Mouse (Mus musculus) embryonic facial prominence, embryonic 10.5 days (tissue): ENCODE results near the gene Sdk1. TPM values are rescaled to one million over a fixed set of nuclear protein-coding genes. Genes with fewer than 3 reads are reported as not detected.

Source experiments
- DNase-seq: peaks from one replicate; pipeline ENCODE4 v3.0.0-alpha.2; 2017; ENCODE audit warnings: low spot score
- H3K27ac ChIP-seq: fragments of 300-500 bp; sonication (generic); replicated peaks from 2 replicates; pipeline ENCODE4 v1.5.1; 2016; ENCODE audit warnings: mild to moderate bottlenecking
- H3K27me3 ChIP-seq: fragments of 300-500 bp; sonication (generic); replicated peaks from 2 replicates; pipeline ENCODE4 v1.6.1; 2016; ENCODE audit warnings: low read depth, mild to moderate bottlenecking; ENCODE audit not compliant: poor library complexity, severe bottlenecking
- H3K36me3 ChIP-seq: fragments of 300-500 bp; sonication (generic); replicated peaks from 2 replicates; pipeline ENCODE4 v1.6.1; 2016; ENCODE audit warnings: mild to moderate bottlenecking, moderate library complexity
- H3K4me1 ChIP-seq: fragments of 300-500 bp; sonication (generic); 2 replicates; pipeline ENCODE4 v1.6.1; 2016
- H3K4me3 ChIP-seq: fragments of 300-500 bp; sonication (generic); 2 replicates; pipeline ENCODE4 v1.5.1; 2016; ENCODE audit warnings: mild to moderate bottlenecking, moderate library complexity
- H3K9me3 ChIP-seq: fragments of 300-500 bp; sonication (generic); 2 replicates; pipeline ENCODE4 v1.6.1; 2016; ENCODE audit warnings: mild to moderate bottlenecking
- WGBS: fragments of 180-500 bp; shearing (Covaris S2); methylation state at CpG from one replicate; pipeline ENCODE4 v1.1.7; 2016; 5-methylcytosine and 5-hydroxymethylcytosine counted together
- polyA plus RNA-seq: library from polyadenylated mRNA; unstranded; fragments of >200 nt; fragmentation: Nextera tagmentation; extraction: Ambion mirVana; gene quantifications from 2 replicates; pipeline ENCODE4 v1.2.1, GENCODE M21; 2016

Gene Sdk1
- polyA plus RNA-seq, 1 experiment from 2014 or later, result 1.1 TPM

DNA sequence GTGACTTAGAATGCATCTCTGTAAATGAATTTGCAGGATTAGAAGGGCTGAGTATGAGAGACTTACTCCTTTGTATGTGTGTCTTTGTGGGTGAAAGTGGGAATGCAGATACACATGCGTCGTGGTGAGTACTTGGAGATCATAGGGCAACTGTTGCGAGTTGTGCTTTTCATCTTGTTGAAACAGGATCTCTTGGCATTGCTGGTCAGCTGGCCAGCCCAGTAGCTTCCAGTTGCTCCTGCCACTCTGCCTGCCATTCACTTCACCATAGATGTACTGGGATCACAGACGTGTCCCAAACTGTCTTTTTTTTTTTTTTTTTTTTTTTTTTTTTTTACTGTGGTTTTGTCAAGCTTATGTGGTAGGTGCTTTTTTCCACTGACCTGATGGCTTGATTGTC, 606.4 kb downstream of the Sdk1 start:
- H3K36me3 ChIP-seq, result no peaks in the 10 kb centered on the region
- H3K9me3 ChIP-seq, result no peaks in the 10 kb centered on the region
- H3K4me3 ChIP-seq, result no peak overlapping the region
- WGBS, result 87% methylated on average over 4 of the region's 4 CpGs
- peaks cover 15% of the 10 kb centered on the region for H3K4me1 ChIP-seq
- H3K27ac ChIP-seq, result no peak overlapping the region
- DNase-seq, result no peak
- H3K27me3 ChIP-seq, result no peaks in the 10 kb centered on the region

DNA sequence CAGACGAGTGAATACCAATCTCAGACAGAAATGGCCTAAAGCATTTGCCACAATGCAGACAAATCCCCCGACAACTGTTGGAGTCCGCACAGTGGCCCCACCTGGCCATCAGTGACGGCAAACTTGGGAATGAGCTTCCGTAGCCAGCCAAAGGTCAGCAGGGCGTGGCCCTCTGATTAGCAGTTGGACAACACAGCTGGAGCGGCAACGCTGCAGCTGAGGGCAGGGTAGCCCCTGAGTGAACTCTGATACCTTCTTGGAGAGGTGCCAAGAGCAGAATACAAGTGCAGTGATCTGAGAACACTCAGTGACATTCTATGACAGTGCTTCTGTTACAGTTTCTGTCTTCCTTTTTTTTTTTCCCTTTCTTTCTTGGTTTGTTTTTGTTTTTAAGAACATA, 610.9 kb downstream of the Sdk1 start:
- 41% methylated on average over 8 of the region's 8 CpGs for WGBS
- Histone ChIP-seq H3K27ac (no peak overlapping the region), H3K36me3 (no peaks in the 10 kb centered on the region), H3K4me1 (peaks cover 27% of the 10 kb centered on the region), H3K27me3 (no peaks in the 10 kb centered on the region), H3K9me3 (no peaks in the 10 kb centered on the region), H3K4me3 (no peak overlapping the region)
- DNase-seq, result peak; percentile 57

DNA sequence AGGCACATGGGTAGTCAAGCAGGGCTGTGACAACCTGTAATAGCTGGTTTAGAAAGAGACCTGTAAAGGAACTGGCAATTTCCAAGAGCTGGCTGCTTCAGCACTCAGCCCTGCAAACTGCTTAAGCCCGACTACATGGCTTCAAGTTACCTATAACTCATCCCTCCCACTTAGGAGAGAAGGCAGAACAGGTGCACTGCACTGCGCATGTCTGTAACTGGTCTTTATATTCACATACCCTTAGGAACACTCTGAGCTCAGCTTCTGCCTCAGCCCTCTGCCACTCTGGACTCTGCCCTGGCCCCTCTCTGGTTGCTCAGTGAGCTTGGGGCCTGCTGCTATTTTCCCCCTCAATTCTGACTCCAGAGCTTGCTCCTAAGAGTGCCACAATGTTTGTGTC, 615.2 kb downstream of the Sdk1 start:
- H3K27ac ChIP-seq, result no peak overlapping the region
- peaks cover 32% of the 10 kb centered on the region for H3K4me1 ChIP-seq
- no peaks in the 10 kb centered on the region for H3K9me3 ChIP-seq
- no peak overlapping the region for H3K4me3 ChIP-seq
- no peak for DNase-seq
- H3K36me3 ChIP-seq, result no peaks in the 10 kb centered on the region
- WGBS, result 78% methylated on average over 2 of the region's 2 CpGs
- no peaks in the 10 kb centered on the region for H3K27me3 ChIP-seq

DNA sequence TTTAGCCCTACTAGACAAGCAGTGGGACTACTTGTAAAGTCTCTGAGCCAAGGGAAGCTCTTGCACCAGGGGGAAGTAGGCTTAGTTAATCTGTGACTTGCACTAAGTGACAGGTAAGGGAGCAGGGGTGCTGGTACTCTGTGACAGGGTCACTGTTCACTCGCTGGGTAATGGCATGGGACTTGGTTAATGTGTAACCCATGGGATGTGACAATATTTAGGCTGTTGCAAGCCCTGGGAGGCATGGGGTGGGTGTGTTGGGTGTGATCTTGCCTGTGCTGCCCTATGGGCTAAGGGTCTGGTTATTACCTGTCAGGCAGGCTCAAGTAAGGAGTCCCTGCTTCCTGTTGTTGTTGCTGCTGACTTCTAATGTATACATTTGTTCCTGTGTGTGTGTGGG, 616.5 kb downstream of the Sdk1 start:
- DNase-seq, result no peak
- WGBS, result 82% methylated on average over 1 of the region's 1 CpGs
- H3K36me3 ChIP-seq, result no peaks in the 10 kb centered on the region
- H3K4me1 ChIP-seq, result peaks cover 19% of the 10 kb centered on the region
- H3K9me3 ChIP-seq, result no peaks in the 10 kb centered on the region
- H3K27ac ChIP-seq, result no peak overlapping the region
- no peaks in the 10 kb centered on the region for H3K27me3 ChIP-seq
- no peak overlapping the region for H3K4me3 ChIP-seq

DNA sequence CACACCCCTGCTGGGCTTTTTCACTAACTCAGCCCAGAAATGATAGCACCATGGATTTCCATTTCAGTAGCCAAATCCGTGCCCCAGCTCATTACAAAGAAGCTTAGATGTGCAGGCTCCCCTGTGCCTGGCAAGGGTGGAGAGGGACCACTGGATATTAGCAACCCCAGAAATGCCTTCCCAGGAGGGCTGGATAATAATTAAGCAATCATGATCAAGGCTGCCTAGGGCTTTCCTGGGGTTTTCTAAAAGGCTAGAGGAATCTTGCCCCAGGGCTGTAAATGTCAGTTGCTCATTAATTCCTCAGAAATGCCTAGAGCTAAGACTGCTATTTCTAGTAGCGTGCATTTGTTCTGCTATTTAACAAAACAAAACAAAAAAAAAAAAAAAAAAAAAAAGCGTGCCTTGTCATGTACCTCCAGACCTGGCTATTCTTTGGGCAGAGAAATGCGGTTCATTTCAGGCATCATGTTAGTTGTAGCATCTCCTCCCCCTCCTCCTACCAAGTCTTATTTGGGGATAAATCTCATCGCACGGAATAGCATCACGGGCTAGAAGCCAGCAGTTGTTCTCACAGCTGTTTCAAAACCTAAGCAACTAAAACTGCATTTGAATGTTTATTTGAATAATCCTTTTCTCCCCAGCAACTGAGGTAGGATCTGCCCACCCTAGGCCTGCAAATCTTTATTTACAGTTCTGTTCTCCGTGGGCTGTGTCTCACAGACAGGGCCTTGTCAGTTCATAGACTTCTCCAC, 617.3 kb downstream of the Sdk1 start:
- Histone ChIP-seq H3K36me3 (no peaks in the 10 kb centered on the region), H3K27ac (no peak overlapping the region), H3K9me3 (no peaks in the 10 kb centered on the region), H3K4me1 (peaks cover 12% of the 10 kb centered on the region), H3K4me3 (no peak overlapping the region), H3K27me3 (no peaks in the 10 kb centered on the region)
- 27% methylated on average over 8 of the region's 8 CpGs for WGBS
- DNase-seq, result no peak

DNA sequence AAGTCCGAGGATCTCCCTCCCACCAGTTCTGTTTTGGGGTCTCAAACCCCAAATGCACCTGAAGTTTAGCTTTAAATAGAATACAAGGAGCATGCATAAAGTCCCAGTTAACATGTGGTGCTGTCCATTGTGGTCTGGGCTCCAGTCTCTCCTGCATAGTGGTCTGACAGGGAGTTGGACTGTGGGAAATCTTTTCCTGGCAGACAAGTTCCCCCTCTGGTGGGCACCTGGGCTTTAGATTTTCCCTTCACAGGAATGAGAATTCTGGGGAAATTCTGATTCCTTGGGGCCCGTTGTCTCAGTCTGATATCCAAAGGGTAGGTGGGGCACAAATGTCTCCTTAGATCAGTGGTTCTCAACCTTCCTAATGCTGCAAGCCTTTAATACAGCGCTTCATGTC, 624.8 kb downstream of the Sdk1 start:
- DNase-seq, result peak; percentile 24
- no peak overlapping the region for H3K27ac ChIP-seq
- H3K9me3 ChIP-seq, result no peaks in the 10 kb centered on the region
- WGBS, result 82% methylated on average over 3 of the region's 3 CpGs
- no peaks in the 10 kb centered on the region for H3K27me3 ChIP-seq
- no peak overlapping the region for H3K4me3 ChIP-seq
- peaks cover 29% of the 10 kb centered on the region for H3K4me1 ChIP-seq
- H3K36me3 ChIP-seq, result no peaks in the 10 kb centered on the region

DNA sequence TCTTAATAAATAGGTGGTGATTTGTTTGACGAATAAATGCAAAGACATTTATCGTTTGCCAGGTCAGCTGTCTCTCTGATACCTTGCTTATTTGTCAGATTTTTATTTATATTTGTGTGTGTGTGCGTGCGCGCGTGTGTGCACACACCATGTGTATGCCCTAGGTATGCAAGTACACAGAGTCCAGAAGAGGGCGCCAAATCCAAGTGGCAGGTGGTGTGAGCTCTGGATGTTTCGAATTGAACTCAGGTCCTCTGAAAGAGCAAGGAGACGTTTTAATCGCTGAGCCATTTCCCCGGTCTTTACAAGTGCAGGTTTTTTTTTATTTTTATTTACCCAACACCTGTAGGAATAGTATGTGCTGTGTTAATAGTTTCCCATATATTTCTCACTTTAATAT, 632.5 kb downstream of the Sdk1 start:
- no peaks in the 10 kb centered on the region for H3K27me3 ChIP-seq
- H3K27ac ChIP-seq, result no peak overlapping the region
- H3K9me3 ChIP-seq, result no peaks in the 10 kb centered on the region
- H3K4me3 ChIP-seq, result no peak overlapping the region
- 94% methylated on average over 11 of the region's 11 CpGs for WGBS
- H3K4me1 ChIP-seq, result no peaks in the 10 kb centered on the region
- H3K36me3 ChIP-seq, result no peaks in the 10 kb centered on the region
- DNase-seq, result no peak

DNA sequence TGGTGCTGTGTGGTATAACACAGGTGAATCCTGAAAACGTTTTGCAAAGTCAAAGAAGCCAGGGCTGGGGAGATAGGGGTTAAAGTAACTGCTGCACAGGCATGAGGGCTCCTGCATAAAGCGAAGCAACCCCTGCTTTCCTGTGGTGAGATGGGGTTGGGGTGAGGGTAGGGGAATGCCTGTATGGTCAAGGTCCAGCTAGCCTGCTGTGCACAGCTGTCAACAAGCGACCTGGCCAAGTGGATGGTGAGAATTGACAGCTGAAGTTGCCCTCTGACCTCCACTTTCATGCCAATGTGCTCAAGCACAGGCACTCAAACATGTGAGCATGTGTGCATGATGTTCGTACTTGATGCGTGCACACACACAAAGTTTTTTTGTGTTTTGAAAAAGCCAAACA, 639.4 kb downstream of the Sdk1 start:
- Histone ChIP-seq H3K27ac (no peak overlapping the region), H3K36me3 (no peaks in the 10 kb centered on the region), H3K4me1 (peaks cover 4% of the 10 kb centered on the region; the same call in 1 of the 2 replicates), H3K27me3 (no peaks in the 10 kb centered on the region), H3K4me3 (no peak overlapping the region), H3K9me3 (no peaks in the 10 kb centered on the region)
- DNase-seq, result no peak
- 67% methylated on average over 5 of the region's 5 CpGs for WGBS

DNA sequence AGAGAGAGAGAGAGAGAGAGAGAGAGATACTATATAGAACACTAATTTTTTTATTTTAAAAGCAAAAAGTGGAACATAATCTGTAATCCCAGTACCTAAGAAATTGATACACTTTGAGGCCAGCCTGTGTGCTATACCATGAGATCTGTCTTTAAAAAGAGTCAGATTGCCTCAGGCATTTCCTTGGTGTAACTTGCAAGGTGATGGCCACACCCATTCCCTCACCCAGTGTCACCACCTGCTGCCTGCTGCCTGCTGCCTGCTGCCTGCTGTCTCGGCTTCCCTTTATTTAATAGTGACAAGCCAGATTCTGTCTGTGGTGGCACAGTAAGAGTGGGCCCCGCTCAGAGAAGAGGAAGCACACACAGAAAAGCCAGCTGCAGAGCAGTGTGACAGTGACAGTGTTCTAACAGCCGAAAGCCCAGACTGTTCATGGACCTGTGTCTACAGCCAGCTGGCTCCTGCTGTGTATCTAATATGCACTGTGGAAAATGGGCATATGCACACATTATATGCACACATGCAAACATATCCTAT, 642.9 kb downstream of the Sdk1 start:
- no peaks in the 10 kb centered on the region for H3K9me3 ChIP-seq
- H3K4me3 ChIP-seq, result no peak overlapping the region
- H3K36me3 ChIP-seq, result no peaks in the 10 kb centered on the region
- peaks cover 7% of the 10 kb centered on the region for H3K4me1 ChIP-seq
- H3K27me3 ChIP-seq, result no peaks in the 10 kb centered on the region
- 67% methylated on average over 3 of the region's 3 CpGs for whole genome bisulfite sequencing
- H3K27ac ChIP-seq, result no peak overlapping the region
- DNase-seq, result no peak

DNA sequence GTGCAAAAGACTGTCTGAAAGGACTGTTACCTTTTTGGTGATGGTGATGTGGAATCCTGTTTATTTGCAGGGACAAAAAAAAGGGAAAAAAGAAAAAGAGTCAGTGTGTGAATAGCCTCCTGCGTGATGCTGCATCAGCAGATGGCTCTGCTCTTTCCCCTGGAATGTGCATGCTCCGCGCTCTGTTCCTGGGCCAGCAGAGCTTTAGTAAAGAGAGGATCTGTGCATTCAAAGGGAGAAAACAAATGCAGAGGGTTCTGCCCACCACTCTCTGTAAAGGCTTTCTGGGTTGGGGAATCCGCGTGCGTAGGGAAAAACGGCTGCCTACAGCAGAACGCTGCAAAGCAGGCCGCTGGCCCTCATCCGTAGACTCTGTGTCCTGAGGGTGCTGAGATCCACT, 644.7 kb downstream of the Sdk1 start:
- H3K27me3 ChIP-seq, result no peaks in the 10 kb centered on the region
- no peaks in the 10 kb centered on the region for H3K36me3 ChIP-seq
- H3K9me3 ChIP-seq, result no peaks in the 10 kb centered on the region
- DNase-seq, result no peak
- no peak overlapping the region for H3K4me3 ChIP-seq
- 77% methylated on average over 10 of the region's 10 CpGs for WGBS
- H3K27ac ChIP-seq, result no peak overlapping the region
- peaks cover 15% of the 10 kb centered on the region for H3K4me1 ChIP-seq

DNA sequence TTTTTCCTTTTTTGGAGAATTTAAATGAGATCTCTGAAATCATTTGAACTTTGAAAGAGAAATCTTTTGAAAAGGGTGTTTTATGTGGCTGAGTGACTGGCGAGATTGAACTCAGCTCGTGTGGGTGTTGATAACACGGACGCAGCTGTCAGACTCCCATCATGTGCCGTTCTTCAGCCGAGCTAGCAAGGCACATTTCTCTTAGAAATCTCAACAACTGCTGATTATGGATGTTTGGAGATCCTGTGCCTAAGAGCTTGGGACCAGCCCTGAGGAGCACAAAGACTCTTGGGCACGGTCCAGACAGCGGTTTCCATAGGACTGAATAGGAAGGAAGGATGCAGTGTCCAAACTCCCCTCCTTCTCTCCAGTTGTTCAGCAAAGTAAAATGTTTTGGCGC, 648.5 kb downstream of the Sdk1 start:
- WGBS, result 78% methylated on average over 9 of the region's 9 CpGs
- H3K27me3 ChIP-seq, result no peaks in the 10 kb centered on the region
- peaks cover 12% of the 10 kb centered on the region for H3K4me1 ChIP-seq
- H3K36me3 ChIP-seq, result no peaks in the 10 kb centered on the region
- no peak overlapping the region for H3K27ac ChIP-seq
- no peak overlapping the region for H3K4me3 ChIP-seq
- no peak for DNase-seq
- H3K9me3 ChIP-seq, result no peaks in the 10 kb centered on the region

DNA sequence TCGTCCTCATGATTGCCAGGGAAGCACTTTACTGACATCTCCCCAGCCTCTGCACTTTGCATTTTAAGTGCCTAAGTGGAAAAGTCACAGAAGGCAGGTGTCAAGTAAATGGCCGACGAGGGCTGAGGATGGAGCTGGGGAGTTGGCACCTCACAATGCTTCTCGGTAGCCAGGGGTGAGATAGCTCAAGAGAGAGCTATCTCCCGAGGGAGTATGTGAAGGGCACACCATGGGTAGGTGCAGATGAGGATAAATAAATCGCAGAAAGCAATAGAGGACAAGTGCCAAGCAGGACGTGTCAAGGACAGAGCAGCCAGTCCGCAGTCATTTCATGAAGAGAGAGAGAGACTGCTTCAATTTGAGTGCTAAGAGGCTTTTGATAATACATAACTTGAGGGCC, 655.1 kb downstream of the Sdk1 start:
- 88% methylated on average over 8 of the region's 8 CpGs for WGBS
- H3K4me1 ChIP-seq, result no peaks in the 10 kb centered on the region; the same call in 1 of the 2 replicates
- DNase-seq, result no peak
- no peak overlapping the region for H3K4me3 ChIP-seq
- no peaks in the 10 kb centered on the region for H3K36me3 ChIP-seq
- H3K27me3 ChIP-seq, result no peaks in the 10 kb centered on the region
- no peak overlapping the region for H3K27ac ChIP-seq
- no peaks in the 10 kb centered on the region for H3K9me3 ChIP-seq

DNA sequence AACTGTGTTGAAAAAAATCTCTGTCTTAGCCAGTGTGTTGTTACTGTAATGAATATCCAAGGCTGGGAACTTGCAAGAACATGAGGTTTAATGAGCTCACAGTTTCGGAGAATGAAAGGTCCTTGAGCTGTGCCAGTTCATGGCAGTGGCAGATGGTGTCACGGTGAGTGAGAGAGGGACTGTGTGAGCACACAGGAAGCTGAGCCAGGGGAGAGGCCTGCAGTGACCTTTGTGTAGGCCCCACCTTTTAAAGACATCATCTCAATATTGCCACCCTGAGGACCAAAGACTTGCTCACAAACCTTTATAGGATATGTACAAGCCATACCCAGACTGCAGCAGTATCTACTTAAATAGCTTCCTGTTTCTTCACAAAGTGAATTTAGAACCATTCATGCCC, 656.2 kb downstream of the Sdk1 start:
- Histone ChIP-seq H3K36me3 (no peaks in the 10 kb centered on the region), H3K27ac (no peak overlapping the region), H3K27me3 (no peaks in the 10 kb centered on the region), H3K4me3 (no peak overlapping the region), H3K4me1 (no peaks in the 10 kb centered on the region; the same call in 1 of the 2 replicates), H3K9me3 (no peaks in the 10 kb centered on the region)
- WGBS, result 64% methylated on average over 2 of the region's 2 CpGs
- no peak for DNase-seq
